9 mouse cellular contexts compared by ENCODE assay signal in the genomic region with DNA sequence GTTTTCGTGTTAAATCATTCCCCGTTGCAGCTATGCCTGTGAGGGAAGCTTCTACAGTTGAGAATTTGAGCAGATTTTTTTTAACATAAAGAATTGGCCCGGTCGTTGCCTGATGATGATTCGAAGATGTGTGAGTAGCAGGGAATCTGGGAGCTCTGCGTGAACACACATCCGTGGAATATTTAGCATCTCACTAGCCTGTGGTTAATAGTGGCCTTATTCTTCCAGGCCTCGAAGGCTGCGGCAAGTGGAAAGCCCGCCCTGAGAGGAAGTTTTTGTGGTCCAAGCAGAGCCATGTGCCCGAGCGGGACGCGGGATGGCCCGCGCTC. TPM values are rescaled to one million over a fixed set of nuclear protein-coding genes. Genes with fewer than 3 reads are reported as not detected.
A peak's percentile ranks its signal among the peaks of the same experiment; 100 is the strongest.
DNase-seq lines count a peak whose midpoint lies in the region; ATAC-seq and TF ChIP-seq lines count a peak whose summit lies in the region.
"Had no signal": no experiment of that assay in that cellular context is flagged by ENCODE, and none has a peak within 500 bp of the region (broad histone marks: within the 10 kb centered on the region; RNA-seq: fewer than 3 reads in every experiment).

No protein-coding gene starts in this region.

- peak overlapping the region; percentile 99 for H3K4me2 ChIP-seq in embryonic facial prominence, embryonic 15.5 days (replicated peaks)
- H3K4me2 ChIP-seq in intestine, embryonic 16.5 days (ENCODE audit: low read depth, low read length), result peak overlapping the region; percentile 99
- peak overlapping the region; percentile 96 for H3K4me2 ChIP-seq in neural tube, embryonic 13.5 days

- no peak for TF ChIP-seq POLR2A in liver, adult 2 months (IDR thresholded peaks at IDR 0.05; ENCODE audit: extremely low read depth, insufficient read depth, low read length)

- peaks cover 13% of the 10 kb centered on the region for H3K27me3 ChIP-seq in liver, adult 2 months (ENCODE audit: control insufficient read depth, insufficient read depth, low read length)
- H3K27me3 ChIP-seq in embryonic facial prominence, embryonic 15.5 days, result peaks cover 40% of the 10 kb centered on the region
- peaks cover 49% of the 10 kb centered on the region for H3K27me3 ChIP-seq in intestine, embryonic 16.5 days (replicated peaks; ENCODE audit: control insufficient read depth, insufficient read depth, low read length)
- H3K27me3 ChIP-seq in neural tube, embryonic 13.5 days, result peaks cover 60% of the 10 kb centered on the region

- TF ChIP-seq CTCF in liver, adult 2 months (IDR thresholded peaks at IDR 0.05; ENCODE audit: low read depth, low read length), result no peak

- H3K9ac ChIP-seq in liver, adult 2 months (ENCODE audit: low read depth, low read length), result no peak overlapping the region
- H3K9ac ChIP-seq in embryonic facial prominence, embryonic 15.5 days, result peak overlapping the region; percentile 44
- H3K9ac ChIP-seq in intestine, embryonic 16.5 days (ENCODE audit: low read depth, low read length), result peak overlapping the region; percentile 64
- H3K9ac ChIP-seq in neural tube, embryonic 13.5 days, result peak overlapping the region; percentile 61

- H3K36me3 ChIP-seq in liver, adult 2 months (ENCODE audit: control insufficient read depth, insufficient read depth, low read length), result no peaks in the 10 kb centered on the region
- no peaks in the 10 kb centered on the region for H3K36me3 ChIP-seq in embryonic facial prominence, embryonic 15.5 days
- H3K36me3 ChIP-seq in intestine, embryonic 16.5 days (ENCODE audit: control insufficient read depth, insufficient read depth, low read length), result no peaks in the 10 kb centered on the region
- H3K36me3 ChIP-seq in neural tube, embryonic 13.5 days, result no peaks in the 10 kb centered on the region

- WGBS in liver, adult 2 months, result 4% methylated on average over 16 of the region's 16 CpGs
- 1% methylated on average over 16 of the region's 16 CpGs for WGBS in embryonic facial prominence, embryonic 15.5 days
- WGBS in intestine, embryonic 16.5 days, result 1% methylated on average over 16 of the region's 16 CpGs
- WGBS in neural tube, embryonic 13.5 days, result 3% methylated on average over 16 of the region's 16 CpGs

- H3K4me3 ChIP-seq in liver, adult 2 months (ENCODE audit: insufficient read depth, low read depth, low read length), result peak overlapping the region; percentile 38; the same call in 1 of the 2 replicates
- H3K4me3 ChIP-seq in embryonic facial prominence, embryonic 15.5 days (replicated peaks), result peak overlapping the region; percentile 69
- H3K4me3 ChIP-seq in intestine, embryonic 16.5 days (ENCODE audit: low read length), result peak overlapping the region; percentile 76
- H3K4me3 ChIP-seq in neural tube, embryonic 13.5 days, result peak overlapping the region; percentile 70

- 0 out of 2 replicates have a peak, but pooled peaks have one; percentile 39 for ATAC-seq in embryonic facial prominence, embryonic 15.5 days (ENCODE audit: insufficient number of reproducible peaks, low FRiP score, low TSS enrichment, low read depth)
- ATAC-seq in intestine, embryonic 16.5 days, result no peak
- no peak; the same call in 1 of the 2 replicates for ATAC-seq in neural tube, embryonic 13.5 days (ENCODE audit: low read depth)
- no peak for ATAC-seq in activated CD4-positive, CD25-positive, alpha-beta regulatory T cell, adult 4 months

- no peak overlapping the region for H3K27ac ChIP-seq in liver, adult 2 months (replicated peaks; ENCODE audit: insufficient read depth, low read depth, low read length)
- no peak overlapping the region for H3K27ac ChIP-seq in embryonic facial prominence, embryonic 15.5 days (replicated peaks)
- no peak overlapping the region for H3K27ac ChIP-seq in intestine, embryonic 16.5 days (ENCODE audit: low read length)
- no peak overlapping the region for H3K27ac ChIP-seq in neural tube, embryonic 13.5 days (replicated peaks)

- no peaks in the 10 kb centered on the region for H3K9me3 ChIP-seq in embryonic facial prominence, embryonic 15.5 days (replicated peaks)
- no peaks in the 10 kb centered on the region for H3K9me3 ChIP-seq in intestine, embryonic 16.5 days (ENCODE audit: control insufficient read depth, low read length)
- H3K9me3 ChIP-seq in neural tube, embryonic 13.5 days, result no peaks in the 10 kb centered on the region

- no peaks in the 10 kb centered on the region for H3K79me2 ChIP-seq in liver, adult 2 months (ENCODE audit: control insufficient read depth, insufficient read depth, low read length)

- H3K4me1 ChIP-seq in liver, adult 2 months (ENCODE audit: control insufficient read depth, insufficient read depth, low read length), result no peaks in the 10 kb centered on the region; the same call in 1 of the 2 replicates
- peaks cover 22% of the 10 kb centered on the region for H3K4me1 ChIP-seq in embryonic facial prominence, embryonic 15.5 days
- H3K4me1 ChIP-seq in intestine, embryonic 16.5 days (ENCODE audit: control insufficient read depth, insufficient read depth, low read length), result peaks cover 13% of the 10 kb centered on the region
- H3K4me1 ChIP-seq in neural tube, embryonic 13.5 days (replicated peaks), result peaks cover 32% of the 10 kb centered on the region

- DNase-seq in liver, adult 2 months (ENCODE audit: extremely low read depth, low read depth, low spot score), result no peak
- no peak for DNase-seq in liver
- DNase-seq in adrenal gland, adult 8-10 months, result no peak
- DNase-seq in right cerebral cortex, adult 18-20 months, result no peak

RNA-seq across cellular contexts. Expression of a gene that starts 2.0 kb away (rescaled TPM):
- total RNA-seq in liver, adult 2 months (2014; rRNA removed), result not detected in 2 replicates
- not detected in 2 replicates for polyA plus RNA-seq in liver, adult 2 months (2012; rRNA removed)
- 1.3 TPM in 2 replicates for polyA plus RNA-seq in embryonic facial prominence, embryonic 15.5 days (2015; fragmentation: Nextera tagmentation; extraction: Ambion mirVana)
- 0.17 and 0.34 TPM in 2 replicates for polyA plus RNA-seq in intestine, embryonic 16.5 days (2015; fragmentation: Nextera tagmentation; extraction: Ambion mirVana)
- 0.28 and 0.54 TPM in 2 replicates for polyA plus RNA-seq in neural tube, embryonic 13.5 days (2015; fragmentation: Nextera tagmentation; extraction: Ambion mirVana)
- under 1 TPM in 1 of 2 experiments, not detected in 1; 0.17 TPM for polyA plus RNA-seq in activated CD4-positive, CD25-positive, alpha-beta regulatory T cell, adult 4 months (2017; shearing (Covaris generic))
- not detected for total RNA-seq in adrenal gland, adult 8-10 months (2022)
- total RNA-seq: neutrophil, adult 5-6 weeks had no signal
